Mouse (Mus musculus) spleen, adult 2 months (tissue): ENCODE results near the gene Pear1. TPM values are rescaled to one million over a fixed set of nuclear protein-coding genes. Genes with fewer than 3 reads are reported as not detected.

Experiments
- DNase-seq, 2 experiments: peaks; one replicate each; pipeline versions ENCODE4 v3.0.0 to v3.0.0-alpha.2; 2012 to 2021; ENCODE audit warnings: low spot score in 2 of 2, low read depth in 1 of 2
- H3K27ac ChIP-seq: fragments of 200-500 bp; 2 replicates; pipeline ENCODE4 v1.5.1; 2012; ENCODE audit warnings: low read length, inconsistent platforms; ENCODE audit not compliant: insufficient read depth
- H3K27me3 ChIP-seq: fragments of 200-500 bp; 2 replicates; pipeline ENCODE4 v1.6.1; 2012; ENCODE audit warnings: mild to moderate bottlenecking, moderate library complexity, low read length, inconsistent platforms; ENCODE audit not compliant: control insufficient read depth, insufficient read depth
- H3K36me3 ChIP-seq: fragments of 200-500 bp; 2 replicates; pipeline ENCODE4 v1.6.1; 2012; ENCODE audit warnings: mild to moderate bottlenecking, low read length, inconsistent platforms; ENCODE audit not compliant: control insufficient read depth, insufficient read depth
- H3K4me1 ChIP-seq: fragments of 200-500 bp; 2 replicates; pipeline ENCODE4 v1.6.1; 2011; ENCODE audit warnings: inconsistent platforms; ENCODE audit not compliant: control insufficient read depth, insufficient read depth, insufficient read length
- H3K4me3 ChIP-seq: fragments of 200-500 bp; 2 replicates; pipeline ENCODE4 v1.5.1; 2011; ENCODE audit warnings: mild to moderate bottlenecking, inconsistent platforms; ENCODE audit not compliant: insufficient read depth, insufficient read length; ENCODE audit errors: extremely low read depth
- CTCF ChIP-seq: fragments of 200-500 bp; IDR thresholded peaks from 2 replicates; pipeline ENCODE4 v1.5.1; 2011; ENCODE audit warnings: mild to moderate bottlenecking, inconsistent platforms; ENCODE audit not compliant: insufficient read depth, insufficient read length, insufficient replicate concordance; ENCODE audit errors: extremely low read depth
- POLR2A ChIP-seq: fragments of 200-500 bp; IDR thresholded peaks from 2 replicates; pipeline ENCODE4 v1.6.1; 2011; ENCODE audit warnings: low read depth, low read length, inconsistent platforms
- WGBS: fragments of 180-500 bp; shearing (Covaris S2); methylation state at CpG from one replicate; pipeline ENCODE4 v1.1.7; 2018; 5-methylcytosine and 5-hydroxymethylcytosine counted together
- polyA plus RNA-seq: library from polyadenylated mRNA; depleted of rRNA; stranded (reverse); fragments of >200 nt; gene quantifications from 2 replicates; pipeline ENCODE4 v1.2.3, GENCODE M21; 2012; rRNA removed

Gene Pear1
- polyA plus RNA-seq, 1 experiment = 63.8 TPM

DNA sequence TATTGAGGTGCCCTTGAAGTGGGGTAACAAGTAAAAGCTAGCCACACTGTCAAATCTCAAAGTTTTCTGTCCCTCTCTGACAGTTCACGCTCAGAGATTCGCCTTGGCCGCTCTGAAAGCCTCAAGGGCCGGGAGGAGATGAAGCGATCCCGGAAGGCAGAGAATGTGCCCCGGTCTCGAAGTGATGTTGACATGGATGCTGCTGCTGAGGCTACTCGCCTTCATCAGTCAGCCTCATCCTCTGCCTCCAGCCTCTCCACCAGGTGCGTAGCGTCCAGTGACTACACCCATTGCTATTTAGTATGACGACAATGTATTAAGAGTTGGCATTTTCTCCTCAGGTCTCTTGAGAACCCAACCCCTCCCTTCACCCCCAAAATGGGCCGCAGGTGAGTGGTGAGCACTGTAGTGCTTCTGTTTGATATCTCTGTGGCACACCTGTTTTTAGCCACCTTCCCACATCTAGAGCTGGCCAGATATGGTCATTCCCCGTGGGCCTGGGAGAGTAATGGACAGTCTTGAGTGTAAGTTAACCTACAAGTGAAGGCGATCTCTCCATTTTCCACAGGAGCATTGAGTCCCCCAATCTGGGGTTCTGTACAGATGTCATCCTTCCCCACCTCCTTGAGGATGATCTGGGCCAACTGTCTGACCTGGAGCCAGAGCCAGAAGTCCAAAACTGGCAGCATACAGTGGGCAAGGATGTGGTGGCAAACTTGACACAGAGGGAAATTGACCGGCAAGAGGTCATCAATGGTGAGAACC is 98.5 kb downstream of the Pear1 start:
- Histone ChIP-seq H3K27ac (no peak overlapping the region), H3K4me3 (no peak overlapping the region), H3K36me3 (peaks cover 28% of the 10 kb centered on the region), H3K4me1 (no peaks in the 10 kb centered on the region), H3K27me3 (no peaks in the 10 kb centered on the region)
- 92% methylated on average over 16 of the region's 16 CpGs for WGBS
- no peak for DNase-seq
- TF ChIP-seq CTCF (no peak), POLR2A (no peak)

DNA sequence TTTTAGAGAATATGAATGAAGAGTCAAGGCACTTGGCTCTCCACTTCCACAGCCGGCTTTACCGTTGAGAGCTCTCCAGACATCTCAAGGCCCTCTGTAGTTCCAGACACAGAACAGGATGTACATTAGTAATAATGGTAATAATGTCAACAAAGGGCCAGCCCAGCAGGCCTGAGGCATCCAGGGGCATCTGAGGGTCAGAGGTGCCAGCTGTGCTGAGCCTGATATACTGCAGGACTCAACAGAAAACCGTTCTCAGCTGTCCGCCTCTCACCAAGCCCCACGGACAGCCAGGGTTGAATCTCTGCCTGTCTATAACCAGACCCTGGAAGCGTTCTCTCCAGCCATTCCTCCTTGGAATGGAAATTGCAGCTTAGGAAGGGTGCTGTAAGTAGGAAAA is 99.5 kb downstream of the Pear1 start:
- H3K27ac ChIP-seq = no peak overlapping the region
- H3K4me1 ChIP-seq = no peaks in the 10 kb centered on the region
- no peak for DNase-seq
- TF ChIP-seq POLR2A = no peak
- TF ChIP-seq CTCF = no peak
- H3K4me3 ChIP-seq = no peak overlapping the region
- peaks cover 23% of the 10 kb centered on the region for H3K36me3 ChIP-seq
- 93% methylated on average over 6 of the region's 6 CpGs for WGBS
- no peaks in the 10 kb centered on the region for H3K27me3 ChIP-seq

DNA sequence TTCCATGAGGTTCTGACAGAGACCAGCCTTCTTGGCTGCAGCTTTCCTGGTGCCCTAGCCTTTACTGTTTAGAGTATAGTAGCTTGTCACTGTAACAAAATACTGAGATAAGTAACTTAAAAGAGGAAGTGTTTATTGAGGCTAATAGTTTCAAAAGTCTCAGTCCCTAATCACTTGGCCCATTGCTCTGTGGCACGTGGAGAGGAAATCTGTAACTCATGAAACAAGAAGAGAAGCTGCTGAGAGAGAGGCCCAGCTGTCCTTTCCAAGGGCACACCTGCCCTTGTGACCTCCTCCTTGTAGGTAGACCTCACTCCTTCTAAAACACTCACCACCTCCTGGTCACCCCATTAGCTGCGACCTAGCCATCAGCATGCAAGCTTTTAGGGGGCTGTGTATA is 105.6 kb downstream of the Pear1 start:
- no peak overlapping the region for H3K27ac ChIP-seq
- H3K4me3 ChIP-seq = no peak overlapping the region
- H3K4me1 ChIP-seq = no peaks in the 10 kb centered on the region
- H3K27me3 ChIP-seq = no peaks in the 10 kb centered on the region
- WGBS = 58% methylated on average over 2 of the region's 2 CpGs
- no peak for DNase-seq
- peaks cover 22% of the 10 kb centered on the region for H3K36me3 ChIP-seq
- no peak for TF ChIP-seq CTCF
- TF ChIP-seq POLR2A = no peak

Other genes with a start within 250 kb of the Pear1 start
- 15.6 and 16.4 TPM in 2 replicates for gene Arhgef11, start 206.7 kb downstream of the Pear1 start, polyA plus RNA-seq
- 0.09 and 0.25 TPM in 2 replicates for gene Lrrc71, start 75.7 kb downstream of the Pear1 start, polyA plus RNA-seq
- gene Ntrk1, start 29.1 kb downstream of the Pear1 start, polyA plus RNA-seq = 0.09 and 0.14 TPM in 2 replicates
- 0.25 and 0.42 TPM in 2 replicates for gene Insrr, start 27.4 kb downstream of the Pear1 start, polyA plus RNA-seq
- gene Sh2d2a, start 22.4 kb upstream of the Pear1 start, polyA plus RNA-seq = 27.4 and 29.1 TPM in 2 replicates
- 23.3 and 23.4 TPM in 2 replicates for gene Prcc, start 61.3 kb upstream of the Pear1 start, polyA plus RNA-seq
- 43.6 and 50.0 TPM in 2 replicates for gene Hdgf, start 82.0 kb upstream of the Pear1 start, polyA plus RNA-seq
- 24.3 and 34.6 TPM in 2 replicates for gene Mrpl24, start 95.2 kb upstream of the Pear1 start, polyA plus RNA-seq
- 14.3 and 17.4 TPM in 2 replicates for gene Isg20l2, start 106.0 kb upstream of the Pear1 start, polyA plus RNA-seq
- 35.6 and 36.7 TPM in 2 replicates for gene Rrnad1, start 106.4 kb upstream of the Pear1 start, polyA plus RNA-seq
- gene Crabp2, start 124.4 kb upstream of the Pear1 start, polyA plus RNA-seq = 0.08 TPM in 1 of 2 replicates, not detected in the other
- gene Nes, start 146.8 kb upstream of the Pear1 start, polyA plus RNA-seq = 1.2 and 1.7 TPM in 2 replicates
- 0.11 TPM in 1 of 2 replicates, not detected in the other for gene Bcan, start 175.9 kb upstream of the Pear1 start, polyA plus RNA-seq
- gene Hapln2, start 203.3 kb upstream of the Pear1 start, polyA plus RNA-seq = not detected in 2 replicates
- gene Gpatch4, start 218.8 kb upstream of the Pear1 start, polyA plus RNA-seq = 5.0 and 5.2 TPM in 2 replicates
- gene Naxe, start 234.2 kb upstream of the Pear1 start, polyA plus RNA-seq = 30.0 and 32.1 TPM in 2 replicates